Mouse (Mus musculus) frontal cortex, postnatal 10 days (tissue): ENCODE measurements around the gene 6430531B16Rik.

ENCODE experiments used
- DNase-seq, 2 experiments: peaks; one replicate each; pipeline ENCODE4 v3.0.0; 2022; ENCODE audit warnings: low spot score in 2 of 2, mixed read lengths in 1 of 2

Gene 6430531B16Rik

GRCm38 (mm10) chr7:139940476-139941209, 37.9 kb downstream of the 6430531B16Rik start:
- no peak for DNase-seq

- no peak for DNase-seq
These were observed 40.7 kb downstream of the 6430531B16Rik start for GRCm38 (mm10) chr7:139937810-139938209.

GRCm38 (mm10) chr7:139937138-139937537, 41.4 kb downstream of the 6430531B16Rik start:
- no peak for DNase-seq

GRCm38 (mm10) chr7:139936705-139937104, 41.9 kb downstream of the 6430531B16Rik start:
- no peak for DNase-seq

GRCm38 (mm10) chr7:139930732-139931131, 47.8 kb downstream of the 6430531B16Rik start:
- no peak for DNase-seq
